Mouse (Mus musculus): ENCODE measurements around the gene Nrn1. TPM values are rescaled to one million over a fixed set of nuclear protein-coding genes. Genes with fewer than 3 reads are reported as not detected.

Nrn1 gene
- polyA plus RNA-seq, 1 experiment from 2014 or later = 2.3 TPM

- peak overlapping the region; percentile 57; the same call in 1 of the 2 replicates for H3K4me2 ChIP-seq
- WGBS = 2% methylated on average over 15 of the region's 15 CpGs
- no peak overlapping the region for H3K9ac ChIP-seq
Measured at GRCm38 (mm10) chr13:36723726-36724300, 11.1 kb downstream of the Nrn1 start.

GRCm38 (mm10) chr13:36722309-36722708, 12.6 kb downstream of the Nrn1 start:
- H3K27me3 ChIP-seq = peaks cover 78% of the 10 kb centered on the region
- ATAC-seq (replicated peaks; ENCODE audit: insufficient number of reproducible peaks, insufficient read depth, low FRiP score, low read depth) = no peak
- no peak overlapping the region for H3K27ac ChIP-seq
- no peaks in the 10 kb centered on the region for H3K36me3 ChIP-seq
- peaks cover 24% of the 10 kb centered on the region for H3K4me1 ChIP-seq (replicated peaks)
- H3K9ac ChIP-seq = no peak overlapping the region
- H3K9me3 ChIP-seq (replicated peaks) = no peaks in the 10 kb centered on the region
- H3K4me2 ChIP-seq = no peak overlapping the region
- H3K4me3 ChIP-seq = no peak overlapping the region

More at GRCm38 (mm10) chr13:36723726-36724300, 11.1 kb downstream of the Nrn1 start:
- no peak for ATAC-seq (replicated peaks; ENCODE audit: insufficient number of reproducible peaks, insufficient read depth, low FRiP score, low read depth)
- Histone ChIP-seq H3K36me3 (no peaks in the 10 kb centered on the region), H3K27ac (no peak overlapping the region), H3K4me1 (replicated peaks) (peaks cover 27% of the 10 kb centered on the region), H3K4me3 (0 out of 2 replicates have a peak overlapping the region, but pooled peaks have one; percentile 34), H3K27me3 (peaks cover 91% of the 10 kb centered on the region), H3K9me3 (replicated peaks) (no peaks in the 10 kb centered on the region)

- no peak for ATAC-seq (replicated peaks; ENCODE audit: insufficient number of reproducible peaks, insufficient read depth, low FRiP score, low read depth)
- no peak overlapping the region for H3K4me2 ChIP-seq
- no peaks in the 10 kb centered on the region for H3K36me3 ChIP-seq
- no peak overlapping the region for H3K9ac ChIP-seq
- H3K27ac ChIP-seq = no peak overlapping the region
- H3K4me3 ChIP-seq = no peak overlapping the region
- WGBS = 87% methylated on average over 5 of the region's 5 CpGs
- H3K27me3 ChIP-seq = peaks cover 61% of the 10 kb centered on the region
- no peaks in the 10 kb centered on the region for H3K9me3 ChIP-seq (replicated peaks)
- peaks cover 14% of the 10 kb centered on the region for H3K4me1 ChIP-seq (replicated peaks)
Measured at GRCm38 (mm10) chr13:36720297-36721017, 14.5 kb downstream of the Nrn1 start.

GRCm38 (mm10) chr13:36717376-36717775, 17.6 kb downstream of the Nrn1 start:
- Histone ChIP-seq H3K4me1 (replicated peaks) (no peaks in the 10 kb centered on the region), H3K4me2 (no peak overlapping the region), H3K27ac (no peak overlapping the region), H3K36me3 (no peaks in the 10 kb centered on the region), H3K9me3 (replicated peaks) (no peaks in the 10 kb centered on the region), H3K4me3 (no peak overlapping the region), H3K9ac (no peak overlapping the region), H3K27me3 (peaks cover 30% of the 10 kb centered on the region)
- no peak for ATAC-seq (replicated peaks; ENCODE audit: insufficient number of reproducible peaks, insufficient read depth, low FRiP score, low read depth)
- 57% methylated on average over 3 of the region's 3 CpGs for WGBS

GRCm38 (mm10) chr13:36716708-36717107, 18.2 kb downstream of the Nrn1 start:
- WGBS = 49% methylated on average over 2 of the region's 2 CpGs
- Histone ChIP-seq H3K4me3 (no peak overlapping the region), H3K9me3 (replicated peaks) (no peaks in the 10 kb centered on the region), H3K4me2 (no peak overlapping the region), H3K4me1 (replicated peaks) (no peaks in the 10 kb centered on the region), H3K27me3 (peaks cover 23% of the 10 kb centered on the region), H3K27ac (no peak overlapping the region), H3K36me3 (no peaks in the 10 kb centered on the region), H3K9ac (no peak overlapping the region)
- ATAC-seq (replicated peaks; ENCODE audit: insufficient number of reproducible peaks, insufficient read depth, low FRiP score, low read depth) = no peak

- no peak for ATAC-seq (replicated peaks; ENCODE audit: insufficient number of reproducible peaks, insufficient read depth, low FRiP score, low read depth)
- no peak overlapping the region for H3K4me2 ChIP-seq
- H3K9ac ChIP-seq = no peak overlapping the region
- H3K4me3 ChIP-seq = no peak overlapping the region
- H3K36me3 ChIP-seq = no peaks in the 10 kb centered on the region
- H3K27ac ChIP-seq = no peak overlapping the region
- H3K4me1 ChIP-seq (replicated peaks) = no peaks in the 10 kb centered on the region
- H3K9me3 ChIP-seq (replicated peaks) = no peaks in the 10 kb centered on the region
- 61% methylated on average over 2 of the region's 2 CpGs for WGBS
- 0 out of 2 replicates have a peak, but pooled peaks cover 2% of the 10 kb centered on the region for H3K27me3 ChIP-seq
Measured at GRCm38 (mm10) chr13:36714101-36714500, 20.8 kb downstream of the Nrn1 start.

- no peak overlapping the region for H3K4me3 ChIP-seq
- ATAC-seq (replicated peaks; ENCODE audit: insufficient number of reproducible peaks, insufficient read depth, low FRiP score, low read depth) = no peak
- 55% methylated on average over 3 of the region's 3 CpGs for WGBS
- H3K36me3 ChIP-seq = no peaks in the 10 kb centered on the region
- no peaks in the 10 kb centered on the region for H3K4me1 ChIP-seq (replicated peaks)
- no peaks in the 10 kb centered on the region for H3K9me3 ChIP-seq (replicated peaks)
- no peak overlapping the region for H3K4me2 ChIP-seq
- no peak overlapping the region for H3K9ac ChIP-seq
- no peak overlapping the region for H3K27ac ChIP-seq
- H3K27me3 ChIP-seq = no peaks in the 10 kb centered on the region
Measured at GRCm38 (mm10) chr13:36707088-36707690, 27.7 kb downstream of the Nrn1 start.

GRCm38 (mm10) chr13:36696351-36696771, 38.6 kb downstream of the Nrn1 start:
- Histone ChIP-seq H3K27ac (no peak overlapping the region), H3K4me1 (replicated peaks) (peaks cover 7% of the 10 kb centered on the region), H3K36me3 (no peaks in the 10 kb centered on the region), H3K9ac (no peak overlapping the region), H3K4me2 (peak overlapping the region; percentile 16; the same call in 1 of the 2 replicates), H3K27me3 (no peaks in the 10 kb centered on the region), H3K4me3 (no peak overlapping the region), H3K9me3 (replicated peaks) (no peaks in the 10 kb centered on the region)
- no peak for ATAC-seq (replicated peaks; ENCODE audit: insufficient number of reproducible peaks, insufficient read depth, low FRiP score, low read depth)
- WGBS = 59% methylated on average over 8 of the region's 8 CpGs

- H3K9ac ChIP-seq = no peak overlapping the region
- no peaks in the 10 kb centered on the region for H3K36me3 ChIP-seq
- no peaks in the 10 kb centered on the region for H3K27me3 ChIP-seq
- no peaks in the 10 kb centered on the region for H3K9me3 ChIP-seq (replicated peaks)
- no peak overlapping the region for H3K4me3 ChIP-seq
- peaks cover 7% of the 10 kb centered on the region for H3K4me1 ChIP-seq (replicated peaks)
- 44% methylated on average over 7 of the region's 7 CpGs for WGBS
- no peak for ATAC-seq (replicated peaks; ENCODE audit: insufficient number of reproducible peaks, insufficient read depth, low FRiP score, low read depth)
- no peak overlapping the region for H3K27ac ChIP-seq
- H3K4me2 ChIP-seq = peak overlapping the region; percentile 16; the same call in 1 of the 2 replicates
Measured at GRCm38 (mm10) chr13:36695516-36696201, 39.3 kb downstream of the Nrn1 start.

- H3K27me3 ChIP-seq = no peaks in the 10 kb centered on the region
- H3K9me3 ChIP-seq (replicated peaks) = no peaks in the 10 kb centered on the region; the same call in 1 of the 2 replicates
- no peak overlapping the region for H3K4me3 ChIP-seq
- no peak overlapping the region for H3K27ac ChIP-seq
- H3K4me2 ChIP-seq = no peak overlapping the region
- no peak for ATAC-seq (replicated peaks; ENCODE audit: insufficient number of reproducible peaks, insufficient read depth, low FRiP score, low read depth)
- no peak overlapping the region for H3K9ac ChIP-seq
- no peaks in the 10 kb centered on the region for H3K36me3 ChIP-seq
- H3K4me1 ChIP-seq (replicated peaks) = no peaks in the 10 kb centered on the region
- 69% methylated on average over 4 of the region's 4 CpGs for WGBS
Measured at GRCm38 (mm10) chr13:36683581-36683980, 51.4 kb downstream of the Nrn1 start.

- H3K4me2 ChIP-seq = no peak overlapping the region
- 90% methylated on average over 8 of the region's 8 CpGs for WGBS
- ATAC-seq (replicated peaks; ENCODE audit: insufficient number of reproducible peaks, insufficient read depth, low FRiP score, low read depth) = no peak
- H3K9me3 ChIP-seq (replicated peaks) = no peaks in the 10 kb centered on the region; the same call in 1 of the 2 replicates
- no peaks in the 10 kb centered on the region for H3K27me3 ChIP-seq
- no peaks in the 10 kb centered on the region for H3K4me1 ChIP-seq (replicated peaks)
- H3K36me3 ChIP-seq = no peaks in the 10 kb centered on the region
- H3K4me3 ChIP-seq = no peak overlapping the region
- H3K27ac ChIP-seq = no peak overlapping the region
- no peak overlapping the region for H3K9ac ChIP-seq
Measured at GRCm38 (mm10) chr13:36680690-36681355, 54.1 kb downstream of the Nrn1 start.
